Mouse (Mus musculus): ENCODE results near the gene Nanog.

Nanog gene

DNA sequence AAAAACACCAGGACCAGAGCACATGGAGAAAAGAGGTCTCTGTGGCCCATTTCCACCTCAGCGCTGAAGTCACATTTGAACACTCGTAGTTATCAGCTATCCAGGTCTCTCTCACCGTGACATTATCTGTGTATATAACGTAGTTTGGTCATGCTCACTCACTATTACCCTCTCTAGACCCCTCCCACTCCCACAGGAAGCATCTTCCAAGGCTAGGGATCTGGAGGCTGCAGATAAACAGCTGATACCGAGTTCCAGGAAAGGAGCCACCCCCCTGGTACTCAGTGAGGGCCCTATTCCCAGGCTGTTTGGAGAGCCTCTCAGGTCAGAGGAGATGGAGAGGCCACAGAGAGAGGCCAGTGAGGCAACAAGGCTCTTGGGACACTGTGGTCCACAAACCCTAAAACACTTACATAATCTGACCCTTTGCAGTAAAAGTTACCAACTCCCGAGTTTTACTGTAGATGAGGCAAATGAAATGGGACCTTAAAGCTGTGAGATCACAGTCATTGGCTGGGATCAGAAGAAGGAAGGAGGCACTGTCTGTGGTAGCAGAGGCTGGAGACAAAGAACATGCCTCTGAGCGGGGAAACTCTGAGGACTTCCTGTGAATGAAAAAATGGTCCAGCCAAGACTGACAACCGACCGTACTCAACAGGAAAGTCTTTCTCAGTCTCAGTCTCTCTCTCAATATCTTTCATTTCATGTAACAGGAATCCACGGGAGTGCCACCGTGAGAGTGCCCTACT lies 55.8 kb downstream of the Nanog start:
- DNase-seq (ENCODE audit: low spot score): peak; percentile 86

DNA sequence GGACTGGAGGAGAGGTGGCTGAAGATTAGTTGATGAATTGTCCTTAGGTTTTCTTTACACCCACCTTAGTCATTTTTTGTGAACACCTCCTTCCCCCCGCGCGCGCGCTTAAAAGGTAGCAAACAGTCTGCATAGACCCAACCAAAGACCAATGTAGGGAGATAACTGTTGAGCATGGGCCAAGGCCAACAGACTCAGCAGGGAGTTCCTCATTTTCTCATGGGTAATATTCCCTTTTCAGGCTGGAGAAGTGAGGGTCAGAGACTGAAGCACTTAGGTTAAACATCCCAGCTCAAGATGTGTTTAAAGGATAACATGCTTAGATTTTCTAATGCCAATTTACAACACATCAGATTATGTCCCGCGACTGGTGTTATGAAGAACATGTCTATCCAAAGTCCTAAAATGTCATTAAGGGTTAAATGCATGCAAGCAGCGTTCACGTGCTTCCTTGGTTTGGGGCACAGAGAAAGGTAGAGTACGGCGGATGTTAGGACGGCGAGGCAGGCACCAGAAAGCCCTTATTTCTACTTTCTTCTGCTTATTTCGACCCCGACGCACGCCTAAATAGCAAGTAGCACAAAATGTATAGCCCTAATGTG lies 56.7 kb downstream of the Nanog start:
- DNase-seq (ENCODE audit: low spot score): peak; percentile 36
